Mouse (Mus musculus) heart, postnatal 25 days (tissue): ENCODE measurements around the gene Vil1. TPM values are rescaled to one million over a fixed set of nuclear protein-coding genes. Genes with fewer than 3 reads are reported as not detected.

Experiments used
- DNase-seq: peaks from one replicate; pipeline ENCODE4 v3.0.0; 2022; ENCODE audit warnings: low spot score
- intact Hi-C: fragments of 180-260 bp; cut with DNase I; formaldehyde crosslinking; loops from one replicate; pipeline ENCODE4 v1.15.1; 2025
- total RNA-seq, 2 experiments: library from RNA; stranded (reverse); gene quantifications; 2 replicates each; pipeline ENCODE4 v1.2.3; 2021

The Vil1 gene
- total RNA-seq, 2 experiments from 2014 or later = 0.57 to 1.0 TPM

DNA sequence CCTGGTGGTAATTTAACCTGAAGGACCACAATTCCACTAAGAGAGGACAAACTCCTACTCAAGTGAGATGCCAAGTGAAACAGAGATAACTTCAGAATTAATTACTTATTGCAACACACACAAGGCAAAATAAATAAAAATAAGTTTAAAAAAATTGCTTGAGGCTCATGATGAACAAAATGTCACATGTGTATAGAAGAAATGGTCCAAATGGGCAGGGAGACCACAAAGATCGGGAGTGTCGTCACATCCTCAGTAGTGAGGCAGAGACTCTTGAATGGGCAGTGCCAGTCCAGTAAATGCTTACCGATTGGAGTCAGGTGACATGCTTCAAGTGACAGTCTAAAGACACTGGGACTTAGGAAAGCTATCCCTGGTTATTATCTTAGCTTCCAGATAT, 8.6 kb upstream of the Vil1 start:
- no peak for DNase-seq
- intact Hi-C loops = no loop called here

DNA sequence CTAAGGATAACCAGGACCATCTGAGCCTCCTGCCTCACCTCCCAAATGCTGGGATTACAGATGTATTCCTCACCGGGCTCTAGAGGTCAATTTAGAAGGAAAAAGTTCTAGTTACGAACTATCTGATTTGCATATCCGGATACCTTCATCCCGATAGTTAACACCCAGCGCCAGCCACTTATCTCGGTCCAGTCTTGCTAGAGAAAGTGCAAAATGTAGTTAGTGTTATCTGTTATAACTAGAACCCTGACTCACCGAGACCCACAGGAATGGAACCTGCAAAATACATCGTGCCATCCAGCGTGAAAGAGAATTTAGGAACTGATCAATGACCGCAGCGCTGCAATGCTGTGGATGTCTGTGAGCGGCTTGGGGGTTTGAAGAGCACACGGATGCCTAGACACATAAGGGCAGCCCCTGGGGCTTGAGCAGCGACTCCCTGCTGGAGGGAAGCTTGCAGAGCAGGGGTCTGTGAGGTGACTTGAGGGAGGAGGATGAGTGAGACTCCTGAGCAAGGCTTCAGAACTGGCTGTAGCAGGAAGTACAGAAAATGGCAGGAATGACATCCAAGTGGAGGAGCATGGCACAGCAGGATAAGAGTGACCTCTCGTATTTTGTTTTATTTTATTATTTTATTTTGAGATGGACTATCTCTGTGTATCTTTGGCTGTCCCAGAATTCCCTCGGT, 8.0 kb upstream of the Vil1 start:
- intact Hi-C loops = no loop called here
- no peak for DNase-seq

DNA sequence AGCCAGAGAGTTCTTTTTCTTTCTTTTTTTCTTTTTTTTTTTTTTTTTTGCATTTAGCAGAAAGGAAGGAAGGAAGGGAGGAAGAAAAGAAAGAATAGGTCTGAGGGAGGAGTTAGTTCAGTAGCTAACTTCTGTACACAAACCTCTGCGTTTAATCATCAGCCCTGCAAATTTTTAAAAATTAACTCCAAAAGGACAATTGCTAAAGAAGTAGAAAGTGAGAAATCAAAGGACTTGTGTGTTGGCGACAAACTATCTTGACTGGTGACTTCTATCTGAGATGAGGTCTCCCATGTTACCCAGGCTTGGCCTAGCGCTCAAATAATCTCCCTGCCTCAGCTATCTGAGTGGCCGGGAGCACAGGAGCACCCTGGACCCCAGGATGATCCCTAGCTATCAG, 5.0 kb upstream of the Vil1 start:
- no peak for DNase-seq
- intact Hi-C loops = no loop called here

DNA sequence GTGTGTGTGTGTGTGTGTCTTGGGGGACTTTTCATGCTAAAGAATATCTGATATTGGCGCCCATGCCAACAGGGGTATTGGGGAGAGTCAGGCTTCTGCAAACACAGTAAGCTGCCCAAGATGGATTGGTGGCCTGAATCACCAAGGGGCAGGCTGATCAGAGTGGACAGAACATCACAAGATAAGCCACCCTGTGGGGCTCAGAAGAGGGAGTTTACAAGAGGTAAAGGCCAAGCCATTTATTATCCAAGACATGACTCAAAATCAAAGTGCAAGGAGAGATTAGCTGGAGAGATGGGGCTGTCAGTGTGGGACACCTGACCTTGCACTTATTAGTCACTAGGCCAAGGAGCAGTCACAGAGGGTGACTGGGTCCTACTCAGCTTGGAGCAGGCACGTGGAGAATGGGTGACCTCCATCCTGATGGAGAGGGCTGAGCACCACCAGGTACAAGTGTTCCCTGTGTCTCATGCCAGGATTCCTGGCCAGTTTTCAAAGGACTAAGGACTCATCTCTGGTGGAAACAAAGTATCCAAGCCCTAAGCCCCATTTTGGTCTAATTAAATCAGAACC, 2.7 kb downstream of the Vil1 start:
- no peak for DNase-seq
- intact Hi-C loops = no loop called here

DNA sequence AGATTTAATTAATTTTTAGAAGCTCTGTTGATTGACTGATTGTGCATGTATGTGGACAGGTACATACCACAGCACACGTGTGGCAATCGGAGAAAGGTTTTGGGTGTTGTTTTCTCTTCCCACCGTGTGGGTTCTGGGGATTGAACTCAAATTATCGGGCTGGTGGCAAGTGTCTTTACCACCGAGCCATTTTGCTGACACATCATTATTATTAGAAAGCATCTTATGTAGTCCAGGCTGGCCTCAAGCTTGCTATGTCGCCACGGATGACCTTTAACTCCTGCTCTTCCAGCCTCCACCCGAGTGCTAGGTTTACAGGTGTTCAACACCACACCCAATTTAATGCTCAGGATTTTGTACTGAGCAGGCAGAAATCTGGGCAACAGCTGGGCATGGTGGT, 3.5 kb downstream of the Vil1 start:
- no peak for DNase-seq
- intact Hi-C loops = no loop called here

DNA sequence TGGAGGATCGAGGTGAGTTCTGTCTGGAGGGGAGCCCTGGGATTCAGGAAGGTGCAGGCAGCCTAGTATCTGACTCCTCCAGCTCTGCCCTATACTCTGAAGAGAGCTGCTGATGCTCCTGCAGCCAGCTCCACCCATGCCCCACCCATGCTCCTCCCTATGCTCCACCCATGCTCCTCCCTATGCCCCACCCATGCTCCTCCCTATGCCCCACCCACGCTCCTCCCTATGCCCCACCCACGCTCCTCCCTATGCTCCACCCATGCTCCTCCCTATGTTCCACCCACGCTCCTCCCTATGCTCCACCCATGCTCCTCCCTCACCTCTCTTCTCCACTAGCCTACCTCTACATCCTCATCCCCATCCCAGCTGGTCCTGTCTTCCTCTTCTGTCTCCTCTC, 6.0 kb downstream of the Vil1 start:
- intact Hi-C loops = no loop called here
- no peak for DNase-seq

DNA sequence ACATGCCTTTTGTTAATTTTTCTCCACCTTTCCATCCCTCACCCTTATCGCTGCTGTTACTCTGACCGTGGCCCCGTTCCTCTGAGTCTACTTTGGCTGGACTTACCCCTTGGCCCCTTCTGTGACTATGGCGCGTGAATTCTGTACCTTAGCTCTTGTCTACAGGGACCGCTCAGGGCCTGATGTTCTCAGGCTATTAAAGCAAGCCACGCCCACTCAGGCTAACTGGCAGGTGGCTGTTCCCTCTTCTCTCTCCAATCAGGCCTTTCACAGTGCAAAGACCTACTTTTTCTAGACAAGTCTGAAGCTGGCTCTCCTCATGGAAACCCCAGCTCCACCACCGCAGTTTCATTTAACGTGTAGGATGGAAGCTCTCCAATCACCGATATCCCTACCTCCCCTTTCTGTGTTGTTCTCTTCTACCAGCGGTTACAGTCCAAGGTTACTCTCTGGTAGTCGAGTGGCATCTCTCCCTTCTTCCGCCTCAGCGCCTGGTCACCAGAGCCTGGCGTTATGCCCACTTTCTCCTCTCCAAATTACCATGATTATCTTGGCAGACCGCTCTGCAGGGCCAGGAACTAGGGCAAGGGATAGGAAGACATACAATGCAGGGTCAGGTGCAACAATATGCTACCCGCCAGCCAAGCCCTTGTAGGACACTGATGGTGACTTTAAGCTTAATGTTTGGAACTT, 9.7 kb downstream of the Vil1 start:
- no peak for DNase-seq
- intact Hi-C loops = no loop called here

DNA sequence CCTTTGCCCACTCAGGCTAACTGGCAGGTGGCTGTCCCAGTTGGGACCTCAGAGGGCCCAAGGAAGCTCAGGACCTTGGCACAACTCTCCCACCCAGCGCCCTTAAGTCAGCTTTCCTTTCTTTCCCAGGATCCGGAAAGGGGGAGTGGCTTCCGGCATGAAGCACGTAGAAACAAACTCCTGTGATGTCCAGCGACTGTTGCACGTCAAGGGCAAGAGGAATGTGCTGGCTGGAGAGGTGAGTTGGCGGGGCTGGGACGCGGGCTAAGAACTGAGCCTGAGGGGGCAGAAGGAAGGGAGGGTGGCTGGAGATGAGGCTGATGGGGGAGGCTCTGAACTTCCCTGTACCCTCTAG, 10.2 kb downstream of the Vil1 start:
- peak; percentile 8 for DNase-seq
- intact Hi-C loops = no loop called here

DNA sequence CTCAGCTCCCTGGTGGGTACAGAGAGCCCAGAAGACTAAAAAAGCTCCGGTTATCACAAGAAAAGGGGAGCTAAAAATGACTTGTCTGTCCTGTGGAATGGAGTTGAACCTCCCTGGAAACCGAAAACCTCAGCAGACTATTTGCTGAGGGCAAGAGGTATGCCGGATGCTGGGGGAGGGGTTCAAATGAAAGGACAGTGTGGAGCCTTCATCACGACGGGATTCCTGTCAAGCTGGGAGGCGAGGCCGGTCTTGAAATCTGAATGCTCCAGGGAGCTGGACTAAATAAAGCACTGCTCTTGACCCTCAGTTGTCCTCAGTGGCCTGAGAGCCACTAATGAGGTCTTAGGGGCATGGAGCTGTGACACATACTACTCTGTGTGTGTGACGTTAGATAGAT, 14.0 kb downstream of the Vil1 start:
- intact Hi-C loops = no loop called here
- DNase-seq = no peak

DNA sequence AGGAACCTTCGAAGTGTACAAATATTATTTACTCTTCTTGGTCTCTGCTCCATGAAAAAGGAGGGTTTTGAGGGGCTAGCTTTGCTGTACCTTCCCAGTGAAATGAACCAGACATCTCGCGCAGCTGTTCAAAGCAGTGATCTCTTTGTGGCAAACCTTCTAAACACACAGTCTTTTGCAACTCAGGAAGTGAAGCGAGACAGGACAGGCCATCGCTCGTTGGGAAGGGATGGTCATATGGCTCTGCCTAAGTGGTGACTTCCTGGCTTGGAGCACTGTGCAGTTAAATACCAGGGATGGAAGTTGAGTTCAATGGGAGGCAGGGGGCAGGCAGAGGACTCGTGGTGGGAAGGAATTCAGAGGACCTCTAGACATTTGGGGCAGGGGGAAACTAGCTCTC, 16.7 kb downstream of the Vil1 start:
- DNase-seq = no peak
- intact Hi-C loops = no loop called here

DNA sequence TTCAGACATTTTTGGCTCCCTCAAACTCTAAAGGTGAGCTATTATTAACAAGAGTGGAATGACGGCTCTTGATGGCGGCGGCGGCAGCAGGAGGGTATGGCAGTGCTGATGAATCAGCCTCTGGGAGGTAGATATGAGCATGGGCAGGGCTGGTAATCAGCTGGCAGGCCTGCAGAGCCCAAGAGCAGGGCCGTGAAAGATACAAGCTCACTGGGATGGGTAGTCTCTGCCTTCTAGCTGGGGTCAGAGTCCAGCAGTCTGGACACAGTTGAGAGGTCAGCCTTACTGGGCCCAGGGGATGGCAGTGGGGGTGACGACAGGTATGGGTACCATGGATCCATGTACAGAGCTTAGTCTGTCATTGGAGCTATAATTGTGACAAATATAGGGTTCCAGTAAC, 24.0 kb downstream of the Vil1 start:
- intact Hi-C loops = no loop called here
- DNase-seq = no peak

DNA sequence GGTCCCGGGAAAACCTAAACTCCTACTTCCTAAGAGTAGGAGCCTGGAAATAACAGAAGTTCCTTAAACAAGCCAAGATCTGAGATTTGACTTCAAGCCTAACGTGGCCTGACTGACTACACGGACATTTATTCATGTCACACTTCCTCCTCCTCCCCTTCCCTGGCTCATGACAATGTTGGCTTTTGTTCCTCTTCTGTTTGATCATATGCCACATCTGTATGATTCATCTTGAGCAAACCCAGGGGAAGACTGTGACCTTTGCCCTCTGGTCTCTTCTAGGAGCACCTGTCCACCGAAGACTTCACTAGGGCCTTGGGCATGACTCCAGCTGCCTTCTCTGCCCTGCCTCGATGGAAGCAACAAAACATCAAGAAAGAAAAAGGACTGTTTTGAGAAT, 25.4 kb downstream of the Vil1 start:
- intact Hi-C loops = no loop called here
- DNase-seq = no peak

DNA sequence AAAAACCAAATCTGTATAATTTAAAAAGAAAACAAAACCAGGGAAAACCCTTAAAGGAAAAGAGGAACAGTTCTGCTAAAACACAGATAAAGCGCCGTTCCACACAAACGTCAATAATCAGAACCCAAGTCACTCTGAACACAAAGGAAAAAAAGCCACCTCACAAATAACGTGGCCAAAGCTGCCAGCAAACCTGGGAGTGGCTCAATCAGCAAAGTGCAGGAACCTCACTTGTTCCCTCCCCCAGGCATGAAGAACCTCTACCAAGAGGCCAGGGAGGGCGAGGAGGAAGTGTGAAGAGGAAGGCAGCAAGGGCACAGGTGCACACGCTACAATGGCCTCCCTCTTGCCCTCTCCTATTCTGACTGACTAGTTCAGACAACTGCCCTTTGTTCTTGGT, 26.4 kb downstream of the Vil1 start:
- no peak for DNase-seq

DNA sequence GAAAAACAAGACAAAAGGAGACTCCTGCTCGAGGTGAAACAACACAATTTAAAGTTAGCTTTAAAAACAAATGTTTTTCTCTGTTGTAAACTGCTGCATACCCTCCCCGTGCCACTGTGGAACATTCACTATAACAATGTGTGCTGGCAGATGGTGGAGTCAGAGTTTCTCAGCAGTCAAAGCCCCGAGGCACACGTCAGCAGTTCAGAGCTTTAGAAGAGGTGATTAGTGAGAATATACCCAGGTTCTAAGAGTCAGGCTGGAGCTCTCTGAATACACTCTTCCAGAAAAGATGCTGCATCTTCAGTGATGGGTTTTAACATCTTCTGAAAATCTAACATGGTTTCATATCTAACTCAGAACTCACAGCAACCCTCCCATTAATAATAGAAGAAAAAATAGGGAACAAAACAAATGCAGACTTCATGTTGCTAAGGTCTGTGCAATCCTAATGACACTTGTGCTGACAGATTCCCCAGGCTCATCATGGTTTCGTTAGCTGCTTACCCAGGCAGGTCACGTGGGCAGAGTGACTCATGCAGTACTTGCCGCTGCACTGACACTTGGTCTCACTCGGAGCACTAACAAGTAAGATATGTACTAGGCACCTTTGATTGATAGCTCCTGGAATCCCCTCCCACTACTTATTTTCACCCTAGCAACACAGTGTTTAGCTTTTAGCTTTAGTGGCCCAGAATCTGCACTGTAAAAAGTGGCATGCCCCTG, 28.7 kb downstream of the Vil1 start:
- peak; percentile 19 for DNase-seq

More for the DNA sequence above, 26.4 kb downstream of the Vil1 start:
- intact Hi-C loops = no loop called here

DNA sequence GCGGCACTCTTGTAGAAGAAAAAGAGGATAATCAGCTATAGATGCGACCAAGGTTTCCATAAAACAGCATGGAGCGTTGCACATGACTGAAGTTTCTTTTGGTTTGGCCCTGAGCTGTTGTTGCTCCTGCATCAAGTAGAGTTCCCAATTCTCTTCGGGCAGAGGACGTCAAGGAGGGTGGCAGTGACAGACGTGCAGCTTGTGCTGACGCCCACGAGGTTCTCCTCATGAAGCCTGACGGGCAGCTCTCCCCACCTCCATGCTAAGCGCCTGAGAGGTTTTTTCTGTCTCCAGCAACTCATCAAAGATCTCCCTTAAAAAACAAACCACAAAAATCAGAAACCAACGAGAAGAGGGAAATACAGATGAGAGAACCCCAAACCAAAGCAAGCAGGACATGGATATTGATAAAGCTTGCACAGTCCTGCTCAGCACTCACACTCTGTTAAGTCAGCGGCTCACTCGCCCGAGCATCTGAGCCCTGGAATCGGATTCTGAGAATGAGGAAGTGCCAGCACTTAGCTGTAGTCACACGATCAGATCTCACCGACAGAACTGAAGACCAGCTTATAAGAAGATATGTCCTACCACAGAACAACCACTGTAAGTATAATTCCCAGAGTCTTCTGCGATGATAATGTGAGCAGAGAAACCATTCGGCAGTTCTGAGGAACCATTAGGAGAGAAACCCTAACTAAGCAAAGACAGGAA, 30.1 kb downstream of the Vil1 start:
- intact Hi-C loops = no loop called here
- no peak for DNase-seq

More for the DNA sequence above, 28.7 kb downstream of the Vil1 start:
- intact Hi-C loops = no loop called here

DNA sequence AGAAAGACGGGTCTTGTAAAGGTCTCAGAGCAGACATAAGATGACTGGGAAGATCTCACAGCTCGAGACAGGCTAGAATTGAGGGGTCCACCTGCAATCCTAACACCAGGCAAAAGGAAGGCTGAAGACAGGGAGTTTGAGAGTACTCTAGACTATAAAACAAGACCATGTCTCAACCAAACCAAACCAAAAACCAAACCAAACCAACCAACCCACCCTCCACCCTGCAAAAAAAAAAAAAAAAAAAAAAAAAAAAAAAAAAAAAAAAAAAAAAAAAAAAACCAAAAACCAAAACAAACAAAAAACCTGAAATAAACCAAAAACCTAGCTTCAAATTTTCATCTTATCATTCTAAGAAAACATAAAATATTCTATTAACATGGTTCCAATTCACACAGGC, 35.4 kb downstream of the Vil1 start:
- no peak for DNase-seq
- intact Hi-C loops = no loop called here

DNA sequence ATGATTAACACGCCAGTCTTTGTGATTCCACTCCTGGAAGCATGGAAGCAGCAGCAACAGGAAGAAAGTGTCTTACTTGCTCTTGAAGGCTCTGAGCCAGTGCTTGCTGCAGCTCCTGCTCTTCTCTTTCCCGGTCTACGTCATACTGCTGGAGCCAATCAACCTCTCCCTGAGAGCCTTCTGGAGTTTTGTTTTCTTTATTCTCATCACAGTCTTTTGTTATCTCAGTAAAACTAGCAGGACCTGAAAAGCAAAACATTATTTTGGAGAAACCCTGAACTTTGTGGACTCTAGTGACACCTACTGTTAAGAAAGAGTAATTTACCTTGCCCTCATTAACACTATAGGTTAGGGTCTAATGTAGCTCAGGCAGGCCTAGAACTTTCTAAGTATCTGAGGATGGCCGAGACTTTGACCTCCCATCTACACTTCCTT, 43.5 kb downstream of the Vil1 start:
- peak; percentile 5 for DNase-seq

DNA sequence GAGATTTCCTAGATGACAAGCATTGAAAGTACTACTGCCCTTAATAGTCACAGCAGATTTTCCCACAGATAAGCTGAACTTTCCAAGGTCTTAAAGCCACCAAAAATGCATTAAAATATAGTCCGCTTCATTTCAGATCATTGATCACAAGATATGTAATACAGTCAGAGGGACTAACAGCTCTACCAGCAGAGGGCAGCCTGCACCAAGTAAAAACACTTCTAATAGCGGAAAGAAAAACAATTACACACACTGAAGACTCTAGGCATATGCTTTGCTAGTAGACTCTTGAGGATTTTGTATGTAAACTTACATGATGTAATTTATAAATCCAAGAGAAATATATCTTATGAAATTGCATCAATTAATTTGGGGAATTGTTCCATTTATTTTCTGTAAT, 51.1 kb downstream of the Vil1 start:
- intact Hi-C loops = loop anchor here (2.0 kb wide), 1 partner anchor 299 kb away; no protein-coding TSS in a partner anchor
- no peak for DNase-seq

More for the DNA sequence above, 43.5 kb downstream of the Vil1 start:
- intact Hi-C loops = loop anchor here (2.0 to 5.0 kb wide), 4 partner anchors 54 to 246 kb away; no protein-coding TSS in a partner anchor
